Mouse (Mus musculus) midbrain, embryonic 14.5 days (tissue): ENCODE measurements around the gene Gstm4. TPM values are rescaled to one million over a fixed set of nuclear protein-coding genes. Genes with fewer than 3 reads are reported as not detected.
A peak's percentile ranks its signal among the peaks of the same experiment; 100 is the strongest.
"Not testable (repeated sequence)": the region's sequence is repeated elsewhere in the genome, so short reads cannot be mapped to it uniquely, and the experiment has no call there.

Experiments used
- ATAC-seq: fragments of 200-750 bp; cut with Nextera tagmentation; 2 replicates; pipeline ENCODE4 v1.8.0; 2017; ENCODE audit warnings: moderate number of reproducible peaks, moderate library complexity; ENCODE audit not compliant: low FRiP score, low TSS enrichment
- DNase-seq: peaks from one replicate; pipeline ENCODE4 v3.0.0-alpha.2; 2015
- H3K27ac ChIP-seq: fragments of 300-500 bp; sonication (generic); replicated peaks from 2 replicates; pipeline ENCODE4 v1.5.1; 2014; ENCODE audit warnings: mild to moderate bottlenecking, low read depth, low read length, moderate library complexity
- H3K27me3 ChIP-seq: fragments of 300-500 bp; sonication (generic); 2 replicates; pipeline ENCODE4 v1.6.1; 2014; ENCODE audit warnings: low read length, control low read depth, mixed read lengths; ENCODE audit not compliant: control insufficient read depth, insufficient read depth
- H3K36me3 ChIP-seq: fragments of 300-500 bp; sonication (generic); 2 replicates; pipeline ENCODE4 v1.6.1; 2014; ENCODE audit warnings: low read length, control low read depth; ENCODE audit not compliant: control insufficient read depth, insufficient read depth
- H3K4me1 ChIP-seq: fragments of 300-500 bp; sonication (generic); 2 replicates; pipeline ENCODE4 v1.6.1; 2014; ENCODE audit warnings: mild to moderate bottlenecking, antibody characterized with exemption, low read length, control low read depth; ENCODE audit not compliant: control insufficient read depth, insufficient read depth
- H3K4me2 ChIP-seq: fragments of 300-500 bp; sonication (generic); 2 replicates; pipeline ENCODE4 v1.6.1; 2014; ENCODE audit warnings: mild to moderate bottlenecking, low read length, moderate library complexity
- H3K4me3 ChIP-seq: fragments of 300-500 bp; sonication (generic); replicated peaks from 2 replicates; pipeline ENCODE4 v1.5.1; 2014; ENCODE audit warnings: low read depth, low read length
- H3K9ac ChIP-seq: fragments of 300-500 bp; sonication (generic); replicated peaks from 2 replicates; pipeline ENCODE4 v1.6.1; 2014; ENCODE audit warnings: mild to moderate bottlenecking, low read length, moderate library complexity
- H3K9me3 ChIP-seq: fragments of 300-500 bp; sonication (generic); 2 replicates; pipeline ENCODE4 v1.6.1; 2016; ENCODE audit warnings: low read length, control low read depth, mixed read lengths; ENCODE audit not compliant: control insufficient read depth
- WGBS: fragments of 180-500 bp; shearing (Covaris S2); extraction: QIAGEN DNeasy Blood & Tissue Kit; methylation state at CpG from one replicate; pipeline ENCODE4 v1.1.7; 2014; 5-methylcytosine and 5-hydroxymethylcytosine counted together
- polyA plus RNA-seq: library from polyadenylated mRNA; unstranded; fragments of >200 nt; fragmentation: Nextera tagmentation; extraction: Ambion mirVana; gene quantifications from 2 replicates; pipeline ENCODE4 v1.2.1, GENCODE M21; 2014

Gstm4 gene
- polyA plus RNA-seq, 1 experiment from 2014 or later: 17.5 TPM

DNA sequence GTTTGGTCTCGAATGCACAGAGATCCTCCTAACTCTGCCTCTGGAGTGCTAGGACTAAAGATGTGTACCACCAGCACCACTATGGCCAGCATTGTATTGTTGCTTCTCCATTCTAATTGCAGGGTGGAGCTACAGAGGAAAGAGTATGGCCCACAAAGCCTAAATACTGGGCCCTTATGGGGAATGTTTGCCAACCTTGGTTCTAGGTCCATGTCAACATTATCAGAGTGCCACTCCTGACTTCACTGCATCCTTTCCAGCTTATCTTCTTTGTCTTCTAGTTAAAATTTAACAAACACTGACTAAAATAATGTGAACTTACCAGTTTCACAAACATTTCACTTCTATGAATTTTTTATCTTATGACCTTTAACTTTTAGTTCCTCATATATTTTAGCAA lies 18.1 kb downstream of the Gstm4 start:
- DNase-seq (no peak), ATAC-seq (no peak)
- Histone ChIP-seq H3K4me3 (no peak overlapping the region), H3K4me1 (no peaks in the 10 kb centered on the region), H3K36me3 (no peaks in the 10 kb centered on the region), H3K9ac (no peak overlapping the region), H3K4me2 (no peak overlapping the region), H3K9me3 (no peaks in the 10 kb centered on the region), H3K27ac (no peak overlapping the region), H3K27me3 (no peaks in the 10 kb centered on the region)
- WGBS: 88% methylated on average over 1 of the region's 1 CpGs

DNA sequence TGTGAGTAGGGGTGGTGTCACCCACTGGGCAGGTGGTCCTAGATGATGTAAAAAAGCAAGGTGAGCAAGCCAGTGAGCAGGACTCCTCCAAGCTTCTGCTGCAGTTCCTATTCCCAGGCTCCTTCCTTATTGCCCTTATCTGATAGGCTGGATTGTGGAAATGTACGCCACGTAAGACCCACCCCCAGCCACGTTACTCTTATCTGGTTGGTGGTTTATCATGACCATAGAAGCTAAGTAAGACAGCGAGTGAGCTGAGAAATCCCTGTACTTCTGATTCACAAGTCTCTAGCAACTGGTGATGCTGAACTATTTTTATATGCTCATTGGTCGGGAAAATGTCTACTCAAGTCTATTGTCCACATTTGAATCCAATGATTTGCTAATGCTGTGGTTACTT lies 18.6 kb downstream of the Gstm4 start:
- Histone ChIP-seq H3K4me2 (no peak overlapping the region), H3K27ac (no peak overlapping the region), H3K27me3 (no peaks in the 10 kb centered on the region), H3K36me3 (no peaks in the 10 kb centered on the region), H3K4me3 (no peak overlapping the region), H3K9ac (no peak overlapping the region), H3K9me3 (no peaks in the 10 kb centered on the region), H3K4me1 (no peaks in the 10 kb centered on the region)
- peak; percentile 7 for DNase-seq
- WGBS: 80% methylated on average over 5 of the region's 5 CpGs
- ATAC-seq: no peak

DNA sequence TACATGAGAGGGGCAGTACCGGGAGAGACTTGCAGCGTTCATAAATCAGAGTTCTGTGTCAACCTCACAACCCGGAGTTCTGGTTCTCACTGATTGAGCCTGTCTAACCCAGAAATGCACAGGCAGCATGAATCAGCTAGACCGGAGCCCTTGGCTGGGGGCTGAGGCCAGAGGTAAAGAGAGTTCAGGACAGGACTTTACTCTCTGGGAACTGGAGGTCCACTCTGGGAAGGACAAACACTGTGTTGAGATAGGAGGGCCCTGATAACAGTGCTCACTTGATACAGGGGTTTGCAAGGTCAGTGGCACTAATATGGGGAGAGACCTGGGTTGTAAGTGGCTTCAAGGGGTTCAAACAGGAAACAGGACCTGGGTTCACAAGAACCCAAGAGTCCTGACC lies 19.4 kb downstream of the Gstm4 start:
- no peak overlapping the region for H3K9ac ChIP-seq
- DNase-seq: no peak
- H3K4me1 ChIP-seq: no peaks in the 10 kb centered on the region
- H3K9me3 ChIP-seq: no peaks in the 10 kb centered on the region
- H3K36me3 ChIP-seq: no peaks in the 10 kb centered on the region
- no peak overlapping the region for H3K4me3 ChIP-seq
- no peaks in the 10 kb centered on the region for H3K27me3 ChIP-seq
- no peak overlapping the region for H3K27ac ChIP-seq
- WGBS: 83% methylated on average over 4 of the region's 4 CpGs
- H3K4me2 ChIP-seq: no peak overlapping the region
- no peak for ATAC-seq

DNA sequence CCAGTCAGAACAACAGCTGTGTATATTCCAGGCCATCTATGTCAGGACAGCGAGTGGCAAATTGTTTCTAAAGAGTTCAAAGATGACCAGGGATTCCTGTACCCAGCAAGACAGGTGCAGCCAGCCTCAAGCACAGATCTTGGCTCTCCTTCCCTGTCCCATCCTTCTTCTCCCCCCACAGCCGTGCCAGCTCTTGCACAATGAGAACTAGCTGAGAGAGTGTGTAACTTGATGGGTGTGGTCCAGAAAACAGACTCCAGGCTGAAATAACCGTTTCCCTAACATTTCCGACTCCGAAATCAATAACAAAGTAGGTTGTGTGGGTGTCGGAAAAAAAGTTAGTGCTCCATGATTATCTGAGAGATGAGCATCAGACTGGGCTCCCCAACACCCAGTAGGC lies 22.0 kb downstream of the Gstm4 start:
- Histone ChIP-seq H3K9ac (no peak overlapping the region), H3K27ac (no peak overlapping the region), H3K4me3 (no peak overlapping the region), H3K4me2 (no peak overlapping the region), H3K4me1 (peaks cover 6% of the 10 kb centered on the region; the same call in 1 of the 2 replicates), H3K27me3 (no peaks in the 10 kb centered on the region), H3K36me3 (no peaks in the 10 kb centered on the region), H3K9me3 (no peaks in the 10 kb centered on the region)
- ATAC-seq (no peak), DNase-seq (no peak)
- WGBS: 79% methylated on average over 6 of the region's 6 CpGs

DNA sequence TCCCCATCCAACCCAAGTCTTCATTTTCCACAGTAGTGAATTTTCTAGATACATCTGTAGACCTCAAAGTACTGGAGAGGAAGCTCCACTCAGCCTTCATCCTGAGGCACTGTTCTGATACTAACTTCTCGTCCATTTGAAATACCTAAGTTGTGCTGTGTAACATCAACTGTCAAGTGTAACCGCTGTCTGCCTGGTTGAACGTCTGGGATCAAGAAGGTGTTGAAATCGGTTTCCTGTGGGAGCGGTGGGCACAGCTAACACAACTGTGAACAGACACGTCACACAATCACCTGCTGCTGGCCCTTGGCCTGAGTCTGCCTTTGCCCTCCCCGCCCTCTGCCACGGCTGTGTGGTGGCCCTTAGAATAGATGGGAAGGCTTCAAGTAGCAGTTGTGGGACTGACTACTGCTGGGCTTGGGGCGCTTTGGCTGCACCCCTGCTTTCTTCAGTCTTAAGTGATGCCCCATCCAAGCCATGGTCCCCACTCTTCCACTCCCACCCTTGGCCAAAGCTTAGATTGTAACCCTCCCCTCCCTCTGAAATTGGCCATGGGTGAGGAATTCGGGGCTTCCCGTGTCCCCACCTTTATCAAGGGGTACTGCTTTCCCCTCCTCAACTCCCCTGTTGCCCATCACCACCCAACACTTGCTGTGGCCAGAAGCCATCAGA lies 24.2 kb downstream of the Gstm4 start:
- H3K9ac ChIP-seq, H3K4me1 ChIP-seq, ATAC-seq, H3K4me3 ChIP-seq, H3K27me3 ChIP-seq, H3K36me3 ChIP-seq, DNase-seq, H3K4me2 ChIP-seq, H3K9me3 ChIP-seq, H3K27ac ChIP-seq: not testable (repeated sequence)
- 87% methylated on average over 11 of the region's 11 CpGs for WGBS

DNA sequence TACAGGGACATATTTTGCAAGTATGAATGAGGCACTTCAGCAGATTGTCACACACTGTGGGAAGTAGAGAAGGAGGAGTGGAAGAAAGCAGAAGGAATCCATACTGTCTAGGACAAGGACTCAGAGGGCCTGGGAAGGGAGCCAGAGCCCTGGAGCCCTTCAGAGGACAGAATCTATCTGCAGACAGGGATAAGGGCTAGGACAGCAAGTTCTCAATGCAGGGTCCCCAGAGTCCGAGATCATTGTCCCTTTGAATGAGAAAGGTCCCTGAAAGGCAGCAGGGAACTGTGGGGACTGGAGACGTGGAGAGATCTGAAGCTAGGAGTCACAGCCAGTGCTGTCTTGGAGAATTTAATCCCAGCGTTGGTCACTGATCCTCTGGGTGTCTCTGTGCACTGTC lies 25.5 kb downstream of the Gstm4 start:
- H3K27ac ChIP-seq, H3K4me3 ChIP-seq, DNase-seq, H3K4me2 ChIP-seq, H3K27me3 ChIP-seq, H3K9me3 ChIP-seq, H3K36me3 ChIP-seq, H3K4me1 ChIP-seq, ATAC-seq, H3K9ac ChIP-seq: not testable (repeated sequence)
- 69% methylated on average over 3 of the region's 3 CpGs for WGBS

DNA sequence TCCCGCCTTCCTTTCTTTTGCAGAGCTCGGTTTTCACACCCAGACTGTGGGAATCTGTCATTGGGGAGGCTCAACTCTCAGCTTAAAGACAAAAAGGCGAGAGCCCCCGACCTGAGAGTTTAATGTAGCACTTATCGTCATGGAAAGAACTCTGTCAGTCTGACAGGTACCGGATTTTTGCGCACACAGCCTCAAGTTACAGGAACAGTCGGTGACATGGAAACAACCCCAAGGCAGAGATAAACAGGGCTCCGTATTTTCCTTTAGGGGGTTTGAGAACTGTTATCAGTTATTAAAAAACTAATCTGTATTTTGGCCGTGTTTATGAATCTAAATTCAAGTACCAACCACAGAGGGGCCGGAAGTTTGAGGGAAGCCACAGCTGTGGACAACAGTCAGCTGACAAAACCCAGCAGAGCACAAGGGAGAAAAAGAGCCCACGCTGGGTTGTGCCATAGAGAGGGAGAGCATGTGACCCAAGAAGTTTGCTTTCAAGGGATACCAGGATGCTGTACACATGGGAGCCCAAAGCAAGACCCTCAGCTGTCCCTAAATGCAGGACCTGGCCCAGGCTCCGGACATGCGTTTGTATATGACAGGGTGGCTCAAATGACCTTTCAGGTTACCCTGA lies 26.4 kb downstream of the Gstm4 start:
- Histone ChIP-seq H3K4me1 (peaks cover 6% of the 10 kb centered on the region; the same call in 1 of the 2 replicates), H3K36me3 (no peaks in the 10 kb centered on the region), H3K9me3 (no peaks in the 10 kb centered on the region), H3K4me2 (peak overlapping the region; percentile 80), H3K27me3 (no peaks in the 10 kb centered on the region), H3K4me3 (peak overlapping the region; percentile 38), H3K27ac (no peak overlapping the region), H3K9ac (no peak overlapping the region)
- 31% methylated on average over 14 of the region's 14 CpGs for WGBS
- no peak for DNase-seq
- peak; percentile 7; the same call in 1 of the 2 replicates for ATAC-seq

DNA sequence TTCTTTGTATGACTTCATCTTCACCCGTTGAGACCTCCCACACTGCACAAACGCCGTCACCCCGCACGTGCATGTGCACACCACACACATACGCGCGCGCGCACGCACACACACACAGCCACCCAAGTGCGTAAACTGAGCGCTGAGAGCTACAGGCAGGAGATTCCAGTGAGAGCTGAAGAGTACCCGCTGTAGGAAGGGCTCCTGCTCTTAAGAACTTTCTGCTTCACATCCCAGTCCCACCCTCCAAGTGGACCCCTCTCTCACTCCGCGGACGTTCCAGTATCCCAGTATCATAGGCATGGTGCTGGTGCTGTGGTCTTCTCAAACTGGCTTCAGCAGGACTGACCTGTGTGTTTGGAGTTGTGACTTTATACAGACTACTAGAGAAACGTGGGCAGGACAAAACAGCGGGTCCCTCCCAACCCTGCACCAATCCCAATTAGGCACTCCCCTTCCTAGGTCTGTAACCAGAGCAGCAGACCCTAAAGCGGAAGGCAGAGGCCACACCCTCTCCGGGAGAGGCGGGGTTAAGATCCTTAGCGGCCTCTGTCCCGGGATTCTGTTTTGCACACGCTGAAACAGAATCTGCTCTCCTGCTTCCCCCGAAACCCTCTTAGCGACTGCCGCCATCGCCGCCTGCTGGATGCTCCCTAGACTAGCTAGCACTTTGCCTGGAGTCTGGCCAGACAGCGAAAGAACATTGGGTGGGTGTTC lies 27.1 kb downstream of the Gstm4 start, which contains the start of gene Gstm1:
Gene Gstm1, minus strand, starts transcription at position 501 of the 717 bp plus-strand sequence.
- Histone ChIP-seq H3K4me1 (peaks cover 6% of the 10 kb centered on the region; the same call in 1 of the 2 replicates), H3K9me3 (no peaks in the 10 kb centered on the region), H3K36me3 (no peaks in the 10 kb centered on the region), H3K9ac (peak within 1 kb of the TSS; percentile 45; the same call in 1 of the 2 replicates), H3K4me3 (peak within 1 kb of the TSS; percentile 38), H3K27me3 (no peaks in the 10 kb centered on the region), H3K27ac (peak within 1 kb of the TSS; percentile 49), H3K4me2 (peak within 1 kb of the TSS; percentile 80)
- DNase-seq: peak; percentile 93
- under 1% methylated on average over 31 of the region's 31 CpGs for WGBS
- ATAC-seq: peak; percentile 90
